Mouse (Mus musculus) heart, embryonic 10.5 days (tissue): Measurements from ENCODE around the gene Eif2b3. TPM values are rescaled to one million over a fixed set of nuclear protein-coding genes. Genes with fewer than 3 reads are reported as not detected.

Experiments
- DNase-seq: peaks from one replicate; pipeline ENCODE4 v3.0.0-alpha.2; 2017; ENCODE audit warnings: low spot score
- H3K27ac ChIP-seq: fragments of 300-500 bp; sonication (generic); 2 replicates; pipeline ENCODE4 v1.5.1; 2016; ENCODE audit warnings: mild to moderate bottlenecking
- H3K27me3 ChIP-seq: fragments of 300-500 bp; sonication (generic); 2 replicates; pipeline ENCODE4 v1.6.1; 2016; ENCODE audit warnings: mild to moderate bottlenecking; ENCODE audit not compliant: poor library complexity, insufficient read depth, severe bottlenecking
- H3K36me3 ChIP-seq: fragments of 300-500 bp; sonication (generic); 2 replicates; pipeline ENCODE4 v1.6.1; 2016; ENCODE audit warnings: mild to moderate bottlenecking, moderate library complexity
- H3K4me1 ChIP-seq: fragments of 300-500 bp; sonication (generic); 2 replicates; pipeline ENCODE4 v1.6.1; 2016; ENCODE audit warnings: mild to moderate bottlenecking
- H3K4me3 ChIP-seq: fragments of 300-500 bp; sonication (generic); 2 replicates; pipeline ENCODE4 v1.5.1; 2016; ENCODE audit warnings: mild to moderate bottlenecking, moderate library complexity
- H3K9me3 ChIP-seq: fragments of 300-500 bp; sonication (generic); 2 replicates; pipeline ENCODE4 v1.6.1; 2016; ENCODE audit warnings: mild to moderate bottlenecking, moderate library complexity
- WGBS: fragments of 180-500 bp; shearing (Covaris S2); methylation state at CpG from one replicate; pipeline ENCODE4 v1.1.7; 2016; 5-methylcytosine and 5-hydroxymethylcytosine counted together
- polyA plus RNA-seq: library from polyadenylated mRNA; unstranded; fragments of >200 nt; fragmentation: Nextera tagmentation; extraction: Ambion mirVana; gene quantifications from 2 replicates; pipeline ENCODE4 v1.2.1, GENCODE M21; 2016

Eif2b3 gene
- polyA plus RNA-seq, 1 experiment from 2014 or later: 54.8 TPM

DNA sequence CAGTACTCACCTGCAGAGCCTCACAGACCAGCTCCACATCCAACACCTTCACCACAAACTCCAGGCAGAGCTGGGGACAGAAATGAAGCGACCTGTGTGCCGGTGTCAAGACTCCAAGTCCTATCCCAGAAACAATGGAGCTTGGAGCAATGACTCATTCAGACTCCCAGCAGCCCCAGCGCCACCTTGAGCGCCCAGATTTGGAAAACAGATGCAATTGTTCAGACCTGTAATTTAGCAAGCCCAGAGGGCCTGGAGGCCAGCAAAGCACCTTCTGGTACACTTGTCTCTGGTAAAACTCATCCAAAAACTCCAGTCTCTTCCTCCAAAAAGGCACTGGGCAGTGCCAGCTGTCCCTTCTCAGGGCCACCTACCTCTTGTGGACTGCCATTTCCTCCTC is 103.0 kb downstream of the Eif2b3 start:
- Histone ChIP-seq H3K36me3 (no peaks in the 10 kb centered on the region), H3K27ac (no peak overlapping the region), H3K27me3 (no peaks in the 10 kb centered on the region), H3K9me3 (no peaks in the 10 kb centered on the region), H3K4me3 (no peak overlapping the region), H3K4me1 (peaks cover 26% of the 10 kb centered on the region)
- WGBS: 84% methylated on average over 4 of the region's 4 CpGs
- no peak for DNase-seq

DNA sequence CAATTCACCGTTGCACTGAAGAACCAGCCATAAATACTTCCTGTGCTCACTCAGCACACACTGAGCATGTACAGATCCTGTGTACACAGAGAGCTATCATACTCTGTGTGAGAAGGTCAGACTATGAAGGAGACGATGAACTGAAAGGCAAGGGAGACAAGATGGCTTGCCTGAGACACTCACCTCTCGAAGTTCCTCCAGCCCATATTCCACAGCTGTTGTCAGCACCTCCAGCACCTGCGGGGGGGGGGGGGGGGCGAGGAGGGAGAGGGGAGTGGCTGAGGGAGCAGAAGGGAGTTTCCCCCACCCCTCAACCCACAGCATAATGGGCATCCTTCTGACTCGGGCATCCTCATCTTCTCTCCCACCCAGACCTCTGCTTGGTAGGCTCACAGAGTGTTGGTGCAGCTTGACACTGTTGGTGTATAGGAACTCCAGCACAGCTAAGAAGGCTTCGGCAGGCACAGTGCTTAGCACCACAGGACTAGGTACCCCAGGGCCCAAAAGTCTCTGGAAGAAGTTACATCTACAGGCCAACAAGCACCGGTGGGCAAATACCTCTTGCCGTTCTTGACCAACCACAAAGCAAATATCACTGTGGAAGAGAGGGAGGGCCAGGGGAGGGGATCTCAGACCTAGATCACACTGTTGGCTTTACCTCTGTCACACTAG is 104.5 kb downstream of the Eif2b3 start:
- H3K9me3 ChIP-seq: no peaks in the 10 kb centered on the region
- 69% methylated on average over 8 of the region's 9 CpGs for WGBS
- no peaks in the 10 kb centered on the region for H3K27me3 ChIP-seq

DNA sequence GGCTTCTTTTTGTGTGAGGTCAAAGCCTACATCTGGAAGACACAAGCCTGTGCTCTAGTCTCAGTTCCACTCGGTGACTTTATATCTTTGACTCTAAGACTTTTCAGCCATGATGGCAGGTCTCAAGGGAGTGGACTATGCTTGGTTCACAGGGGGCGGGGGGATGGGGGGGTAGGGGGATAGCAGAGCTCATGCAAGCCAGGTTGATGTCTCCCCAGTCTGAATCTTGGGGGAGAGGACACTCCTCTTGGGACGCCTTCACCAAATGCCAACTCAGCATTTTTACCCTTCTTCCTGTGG is 105.0 kb downstream of the Eif2b3 start:
- Histone ChIP-seq H3K4me1 (peaks cover 26% of the 10 kb centered on the region), H3K27ac (0 out of 2 replicates have a peak overlapping the region, but pooled peaks have one; percentile 81), H3K9me3 (no peaks in the 10 kb centered on the region), H3K27me3 (no peaks in the 10 kb centered on the region), H3K4me3 (no peak overlapping the region), H3K36me3 (peaks cover 7% of the 10 kb centered on the region; the same call in 1 of the 2 replicates)
- 81% methylated on average over 3 of the region's 3 CpGs for WGBS
- DNase-seq: no peak

More for the DNA sequence above, 104.5 kb downstream of the Eif2b3 start:
- Histone ChIP-seq H3K27ac (no peak overlapping the region), H3K36me3 (0 out of 2 replicates have a peak, but pooled peaks cover 7% of the 10 kb centered on the region), H3K4me1 (peaks cover 26% of the 10 kb centered on the region), H3K4me3 (no peak overlapping the region)
- DNase-seq: no peak

DNA sequence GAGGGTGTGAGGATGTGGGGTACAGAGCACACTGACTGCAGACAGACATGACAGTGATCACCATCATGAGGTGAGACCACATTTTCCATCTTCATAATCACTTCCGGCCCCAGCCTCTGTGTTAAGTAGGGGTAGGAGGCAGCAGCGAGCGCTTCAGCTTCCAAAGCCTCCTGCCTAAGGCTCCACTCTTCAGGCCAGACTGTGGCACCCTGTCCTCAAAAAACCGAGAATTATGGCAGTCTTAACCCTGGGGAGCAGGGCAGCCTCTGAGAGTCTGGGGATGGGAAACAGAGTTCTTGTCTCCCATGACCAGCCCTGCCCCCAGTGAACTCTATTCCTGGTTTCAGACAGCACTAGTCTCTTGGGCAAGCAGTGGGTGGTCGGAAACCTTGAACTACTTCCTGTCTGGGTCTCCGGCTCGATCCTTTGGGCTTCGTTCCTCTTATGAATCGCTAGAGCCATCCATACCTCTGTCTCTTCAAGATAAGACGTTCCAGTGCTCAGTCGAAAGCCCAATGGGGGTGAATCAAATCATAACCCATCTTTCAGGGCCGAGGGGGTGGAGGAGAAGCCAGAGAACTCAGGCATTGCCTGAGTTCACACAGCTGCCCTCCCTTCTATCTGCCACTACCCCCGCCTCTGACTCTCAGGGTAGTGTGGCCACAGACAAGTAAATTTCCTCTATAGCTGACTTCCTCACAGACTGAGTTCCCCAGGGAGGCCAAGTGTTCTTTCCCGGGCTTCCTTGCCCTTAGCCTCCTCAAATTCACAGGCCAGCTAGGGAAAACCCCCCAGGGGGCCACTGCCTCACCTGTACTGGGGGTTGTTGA is 105.5 kb downstream of the Eif2b3 start:
- H3K36me3 ChIP-seq: peaks cover 7% of the 10 kb centered on the region; the same call in 1 of the 2 replicates
- no peak for DNase-seq
- 55% methylated on average over 14 of the region's 14 CpGs for WGBS
- H3K9me3 ChIP-seq: no peaks in the 10 kb centered on the region
- H3K4me3 ChIP-seq: no peak overlapping the region
- peak overlapping the region; percentile 81 for H3K27ac ChIP-seq
- H3K4me1 ChIP-seq: peaks cover 26% of the 10 kb centered on the region
- H3K27me3 ChIP-seq: peaks cover 1% of the 10 kb centered on the region

DNA sequence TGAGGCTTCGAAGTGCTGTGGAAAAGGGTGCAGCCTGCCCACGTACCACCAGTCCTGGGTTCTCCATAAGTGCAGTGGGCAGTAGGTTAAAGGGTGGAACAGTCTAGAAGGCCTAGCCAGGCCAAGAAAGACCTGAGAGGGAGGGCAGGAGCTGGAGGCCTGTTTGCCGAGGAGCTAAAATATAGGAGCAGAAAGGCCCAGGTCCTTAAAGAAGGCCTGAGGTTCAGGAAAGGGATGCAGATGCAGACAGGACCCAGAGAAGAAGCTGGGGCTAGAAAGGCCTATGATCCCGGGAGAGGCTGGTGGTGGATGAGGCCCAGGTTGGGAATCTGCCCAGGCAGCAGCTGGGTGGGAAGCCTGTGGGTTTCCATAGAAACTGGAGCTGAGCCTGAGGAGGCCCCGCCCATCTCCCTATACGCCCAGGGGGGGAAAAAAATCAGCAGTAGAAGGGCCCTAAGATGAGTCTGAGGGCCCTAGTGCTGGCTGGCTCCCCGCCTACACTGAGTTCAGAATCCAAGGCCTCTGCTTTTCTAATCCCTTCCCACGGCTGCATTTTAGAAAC is 106.2 kb downstream of the Eif2b3 start, which contains the start of gene Btbd19:
Btbd19 (minus strand) TSS at position 378 of the 562 bp plus-strand sequence.
- Histone ChIP-seq H3K9me3 (no peaks in the 10 kb centered on the region), H3K4me1 (peaks cover 26% of the 10 kb centered on the region), H3K27me3 (peaks cover 8% of the 10 kb centered on the region), H3K4me3 (no peak within 1 kb of the TSS), H3K27ac (peak within 1 kb of the TSS; percentile 81), H3K36me3 (peaks cover 7% of the 10 kb centered on the region; the same call in 1 of the 2 replicates)
- DNase-seq: no peak
- WGBS: 38% methylated on average over 8 of the region's 8 CpGs

DNA sequence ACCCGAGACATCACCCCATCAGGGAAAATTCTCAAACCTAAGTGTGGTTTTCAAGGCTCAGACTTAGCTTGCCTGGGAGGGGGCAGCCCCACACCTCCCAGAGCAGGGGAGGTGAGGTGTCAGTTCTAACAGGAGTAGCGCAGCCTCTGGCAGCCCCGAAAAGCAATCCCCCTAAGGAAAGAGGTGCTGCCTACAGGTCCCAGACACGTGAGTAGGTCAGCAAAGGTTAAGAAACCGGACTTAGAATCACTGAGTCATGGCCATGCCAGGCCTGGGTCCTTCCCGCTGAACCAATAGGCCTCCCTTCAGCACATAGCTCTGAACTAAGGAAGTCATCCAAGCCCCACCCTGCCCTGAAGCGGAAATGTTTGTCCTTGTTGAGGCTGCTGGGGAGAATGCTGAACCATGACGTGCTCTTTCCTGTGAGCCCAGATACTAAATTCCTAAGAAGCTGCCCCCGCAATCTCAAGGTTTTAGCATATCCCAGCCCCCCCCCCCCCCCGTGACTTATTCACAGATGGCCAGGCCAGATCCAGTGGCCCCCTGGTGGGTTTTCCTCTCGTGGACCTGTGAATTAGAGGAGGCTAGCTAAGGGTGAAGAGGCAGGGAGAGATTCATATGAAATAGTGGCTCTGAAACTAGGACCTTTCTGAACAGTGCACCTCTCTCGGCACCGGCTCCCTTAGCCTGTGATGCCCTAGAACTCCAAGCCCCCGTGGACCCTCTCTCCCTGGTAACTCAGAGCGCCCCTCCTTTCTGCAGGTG is 106.9 kb downstream of the Eif2b3 start:
- peak overlapping the region; percentile 81 for H3K27ac ChIP-seq
- DNase-seq: peak; percentile 88
- H3K9me3 ChIP-seq: no peaks in the 10 kb centered on the region
- peaks cover 26% of the 10 kb centered on the region for H3K4me1 ChIP-seq
- 42% methylated on average over 15 of the region's 15 CpGs for WGBS
- H3K4me3 ChIP-seq: no peak overlapping the region
- H3K27me3 ChIP-seq: peaks cover 15% of the 10 kb centered on the region
- peaks cover 9% of the 10 kb centered on the region; the same call in 1 of the 2 replicates for H3K36me3 ChIP-seq

DNA sequence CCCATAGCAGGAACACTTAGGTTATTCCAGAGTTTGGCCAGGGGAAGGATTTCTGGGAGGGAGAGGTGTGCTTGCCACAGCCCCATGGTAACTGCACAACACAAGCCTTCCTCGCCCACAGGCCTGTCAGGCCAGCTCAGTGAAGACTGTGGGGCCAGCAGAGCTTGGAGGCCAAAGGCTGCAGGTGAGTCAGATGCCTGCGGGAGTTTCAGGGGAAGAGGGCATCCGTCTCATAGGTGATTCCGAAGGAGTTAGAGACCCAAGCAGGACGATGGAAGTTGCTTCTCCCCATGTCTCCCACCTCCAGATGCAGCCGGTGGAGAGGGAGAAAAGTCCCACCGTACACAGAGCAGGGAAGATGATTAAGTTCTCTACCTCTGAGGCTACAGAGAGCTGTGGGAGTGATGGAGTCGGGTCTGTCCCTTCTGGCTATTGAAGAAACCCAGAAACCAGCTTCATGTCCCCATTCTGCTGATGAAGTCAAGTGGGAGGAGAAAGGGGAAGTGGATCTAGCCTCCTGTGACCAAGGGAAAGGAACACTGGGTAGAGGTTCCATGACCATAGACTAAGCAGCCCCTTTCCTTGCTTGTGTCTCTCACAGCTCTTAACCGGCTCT is 107.6 kb downstream of the Eif2b3 start, which contains the start of gene Tctex1d4:
Tctex1d4 (plus strand) TSS at position 120 of the 616 bp plus-strand sequence.
- H3K27ac ChIP-seq: peak within 1 kb of the TSS; percentile 81

DNA sequence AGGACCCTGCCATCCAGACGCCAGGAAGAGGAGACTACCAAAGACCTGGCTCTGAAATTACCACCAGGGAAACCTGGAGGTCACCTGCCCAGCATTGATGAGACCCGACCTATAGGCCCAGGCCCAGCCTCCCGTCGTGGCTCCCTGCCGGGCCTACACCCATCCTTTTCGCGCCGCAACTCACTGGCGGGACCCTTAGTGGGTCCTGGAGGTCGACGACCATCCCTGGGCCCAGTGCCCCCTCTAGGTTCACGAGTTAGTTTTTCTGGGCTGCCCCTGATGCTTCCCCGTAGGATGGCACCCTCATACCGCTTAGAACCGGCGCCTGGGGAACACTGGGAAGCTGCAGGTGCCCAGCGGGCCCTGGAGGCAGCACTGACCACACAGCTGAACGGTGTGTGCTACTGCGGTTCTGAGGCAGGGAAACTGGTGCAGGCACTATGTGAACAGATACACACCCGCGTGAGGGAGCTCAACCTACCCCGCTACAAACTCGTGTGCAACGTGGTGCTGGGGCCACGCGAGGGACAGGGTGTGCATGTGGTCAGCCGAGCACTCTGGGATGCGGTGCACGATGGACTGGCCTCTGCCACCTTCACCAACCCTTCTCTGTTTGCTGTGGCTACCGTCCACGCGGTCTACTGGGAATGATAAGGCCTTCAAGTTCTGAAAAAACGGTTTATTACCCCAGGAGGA is 108.9 kb downstream of the Eif2b3 start:
- Histone ChIP-seq H3K9me3 (no peaks in the 10 kb centered on the region), H3K4me1 (peaks cover 40% of the 10 kb centered on the region), H3K27ac (no peak overlapping the region), H3K4me3 (no peak overlapping the region), H3K27me3 (peaks cover 35% of the 10 kb centered on the region), H3K36me3 (peaks cover 13% of the 10 kb centered on the region; the same call in 1 of the 2 replicates)
- WGBS: 85% methylated on average over 33 of the region's 33 CpGs
- no peak for DNase-seq

More for the DNA sequence above, 107.6 kb downstream of the Eif2b3 start, which contains the start of gene Tctex1d4:
- no peak for DNase-seq
- 79% methylated on average over 9 of the region's 9 CpGs for WGBS
- H3K4me1 ChIP-seq: peaks cover 27% of the 10 kb centered on the region
- peaks cover 22% of the 10 kb centered on the region for H3K27me3 ChIP-seq
- H3K36me3 ChIP-seq: peaks cover 13% of the 10 kb centered on the region; the same call in 1 of the 2 replicates
- no peaks in the 10 kb centered on the region for H3K9me3 ChIP-seq
- no peak within 1 kb of the TSS for H3K4me3 ChIP-seq

DNA sequence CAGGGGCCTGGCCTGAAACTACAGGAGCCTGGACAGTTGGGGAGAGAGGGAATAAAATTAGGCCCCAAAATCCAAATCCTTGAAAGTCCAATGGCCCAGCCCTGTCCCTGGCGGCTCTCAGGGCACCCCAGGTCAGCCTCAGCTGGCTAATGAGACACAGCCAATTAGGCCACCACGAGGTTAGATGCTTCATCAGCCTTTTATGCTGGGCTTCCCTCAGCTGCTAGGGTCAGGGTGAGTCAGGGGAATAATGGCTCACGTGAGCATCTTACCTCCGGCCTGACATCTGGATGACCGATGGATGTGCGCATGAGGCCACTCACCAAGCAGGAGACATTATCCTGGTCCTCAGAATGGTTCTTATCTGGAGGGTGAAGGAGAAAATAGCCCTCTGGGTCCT is 111.6 kb downstream of the Eif2b3 start:
- H3K4me1 ChIP-seq: peaks cover 33% of the 10 kb centered on the region
- H3K4me3 ChIP-seq: no peak overlapping the region
- H3K27me3 ChIP-seq: peaks cover 41% of the 10 kb centered on the region
- DNase-seq: no peak
- no peak overlapping the region for H3K27ac ChIP-seq
- H3K36me3 ChIP-seq: peaks cover 13% of the 10 kb centered on the region; the same call in 1 of the 2 replicates
- WGBS: 76% methylated on average over 6 of the region's 6 CpGs
- H3K9me3 ChIP-seq: no peaks in the 10 kb centered on the region

DNA sequence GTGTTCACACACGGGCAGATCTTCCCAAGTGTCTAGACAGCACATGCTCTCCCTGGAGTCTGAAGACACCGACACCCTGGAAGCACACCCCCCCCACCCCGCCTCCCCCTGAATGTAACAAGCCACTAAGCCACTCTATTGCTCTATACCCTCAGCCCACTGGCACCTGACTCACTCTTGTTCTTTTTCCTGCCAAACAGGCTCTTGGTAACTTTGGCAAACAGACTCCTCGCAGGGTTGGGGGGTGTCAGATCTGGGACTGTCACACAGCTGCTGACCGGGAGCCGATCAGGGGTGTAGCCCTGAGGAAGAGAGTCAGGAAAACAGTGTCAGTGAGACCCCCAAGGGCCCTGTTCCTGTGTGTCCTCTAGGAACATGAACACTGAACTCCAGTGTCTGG is 112.0 kb downstream of the Eif2b3 start:
- no peak for DNase-seq
- H3K4me1 ChIP-seq: peaks cover 30% of the 10 kb centered on the region
- no peak overlapping the region for H3K27ac ChIP-seq

DNA sequence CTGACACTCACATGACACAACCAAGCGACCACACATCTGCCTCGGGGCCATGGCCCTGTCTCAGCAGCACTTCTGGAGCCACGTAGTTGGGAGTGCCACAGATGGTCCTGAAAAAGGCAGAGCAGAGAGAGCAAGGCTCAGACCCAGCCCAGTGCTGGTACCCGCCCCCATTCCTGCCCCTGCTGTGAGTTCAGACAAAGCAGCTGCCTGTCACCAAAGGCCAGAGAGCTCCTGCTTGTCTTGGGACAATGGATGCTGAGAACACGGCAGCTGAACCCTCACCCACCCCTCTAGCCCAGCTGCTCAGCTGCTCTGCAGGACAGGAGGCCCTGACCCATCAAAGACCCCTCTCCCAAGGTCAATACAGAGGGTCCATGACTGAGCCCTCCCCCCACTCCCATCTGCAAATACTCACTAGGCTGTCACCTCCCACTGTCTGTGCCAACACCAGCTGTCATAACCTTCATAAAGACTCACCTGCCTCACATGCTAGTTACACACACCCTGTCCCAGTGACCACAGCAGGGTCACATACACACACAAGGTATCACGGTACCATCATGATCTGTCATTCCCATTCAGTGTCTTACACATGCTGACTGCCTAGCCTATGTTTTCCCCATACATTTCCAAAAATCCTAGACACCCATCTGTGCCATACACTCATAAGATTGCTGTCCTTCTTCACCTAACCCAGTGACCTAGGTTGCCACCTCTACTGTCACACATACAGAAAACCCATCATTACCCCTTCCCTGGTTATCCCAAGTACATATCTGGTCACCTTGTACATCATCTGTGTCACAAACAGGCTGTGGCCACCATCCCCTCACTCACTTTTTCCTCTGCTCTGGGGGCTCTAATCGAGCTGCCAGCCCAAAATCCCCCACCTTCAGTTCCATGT is 112.9 kb downstream of the Eif2b3 start:
- WGBS: 25% methylated on average over 7 of the region's 7 CpGs
- DNase-seq: no peak
- peaks cover 30% of the 10 kb centered on the region for H3K4me1 ChIP-seq
- H3K9me3 ChIP-seq: no peaks in the 10 kb centered on the region
- peaks cover 41% of the 10 kb centered on the region for H3K27me3 ChIP-seq
- H3K4me3 ChIP-seq: peak overlapping the region; percentile 82; the same call in 1 of the 2 replicates
- H3K36me3 ChIP-seq: peaks cover 13% of the 10 kb centered on the region; the same call in 1 of the 2 replicates
- no peak overlapping the region for H3K27ac ChIP-seq

More for the DNA sequence above, 112.0 kb downstream of the Eif2b3 start:
- WGBS: 77% methylated on average over 6 of the region's 6 CpGs
- H3K27me3 ChIP-seq: peaks cover 41% of the 10 kb centered on the region
- no peaks in the 10 kb centered on the region for H3K9me3 ChIP-seq
- peaks cover 13% of the 10 kb centered on the region; the same call in 1 of the 2 replicates for H3K36me3 ChIP-seq
- H3K4me3 ChIP-seq: no peak overlapping the region
